Mouse (Mus musculus) forebrain, embryonic 15.5 days (tissue): ENCODE results near the gene Cyp2c40. TPM values are rescaled to one million over a fixed set of nuclear protein-coding genes. Genes with fewer than 3 reads are reported as not detected.
"Not testable (repeated sequence)": the region's sequence is repeated elsewhere in the genome, so short reads cannot be mapped to it uniquely, and the experiment has no call there.

Source experiments
- ATAC-seq: fragments of 200-750 bp; cut with Nextera tagmentation; replicated peaks from 2 replicates; pipeline ENCODE4 v1.8.0; 2017; ENCODE audit warnings: mild to moderate bottlenecking, moderate TSS enrichment, moderate library complexity
- H3K27ac ChIP-seq: fragments of 300-500 bp; sonication (generic); replicated peaks from 2 replicates; pipeline ENCODE4 v1.5.1; 2015; ENCODE audit warnings: mild to moderate bottlenecking, inconsistent platforms
- H3K27me3 ChIP-seq: fragments of 300-500 bp; sonication (generic); 2 replicates; pipeline ENCODE4 v1.6.1; 2015; ENCODE audit warnings: inconsistent platforms
- H3K36me3 ChIP-seq: fragments of 300-500 bp; sonication (generic); 2 replicates; pipeline ENCODE4 v1.6.1; 2015; ENCODE audit warnings: mild to moderate bottlenecking, inconsistent platforms
- H3K4me1 ChIP-seq: fragments of 300-500 bp; sonication (generic); 2 replicates; pipeline ENCODE4 v1.6.1; 2015; ENCODE audit warnings: inconsistent platforms
- H3K4me2 ChIP-seq: fragments of 300-500 bp; sonication (generic); replicated peaks from 2 replicates; pipeline ENCODE4 v1.6.1; 2015; ENCODE audit warnings: mild to moderate bottlenecking, inconsistent platforms
- H3K4me3 ChIP-seq: fragments of 300-500 bp; sonication (generic); 2 replicates; pipeline ENCODE4 v1.5.1; 2015; ENCODE audit warnings: mild to moderate bottlenecking, inconsistent platforms
- H3K9ac ChIP-seq: fragments of 300-500 bp; sonication (generic); replicated peaks from 2 replicates; pipeline ENCODE4 v1.6.1; 2015; ENCODE audit warnings: mild to moderate bottlenecking, inconsistent platforms
- H3K9me3 ChIP-seq: fragments of 300-500 bp; sonication (generic); 2 replicates; pipeline ENCODE4 v1.6.1; 2016; ENCODE audit warnings: inconsistent platforms
- WGBS: fragments of 180-500 bp; shearing (Covaris S2); methylation state at CpG from one replicate; pipeline ENCODE4 v1.1.7; 2015; ENCODE audit warnings: mixed read lengths; 5-methylcytosine and 5-hydroxymethylcytosine counted together
- polyA plus RNA-seq: library from polyadenylated mRNA; unstranded; fragments of >200 nt; fragmentation: Nextera tagmentation; extraction: Ambion mirVana; gene quantifications from 2 replicates; pipeline ENCODE4 v1.2.1, GENCODE M21; 2015

Cyp2c40 gene
- polyA plus RNA-seq: not detected in 2 replicates

- not testable (repeated sequence) for H3K9me3 ChIP-seq, H3K4me3 ChIP-seq, ATAC-seq, H3K9ac ChIP-seq, H3K27me3 ChIP-seq, H3K36me3 ChIP-seq, H3K27ac ChIP-seq, H3K4me1 ChIP-seq, H3K4me2 ChIP-seq
- 94% methylated on average over 3 of the region's 3 CpGs for WGBS
Measured at GRCm38 (mm10) chr19:39812714-39813113, at the start of gene Cyp2c40. Gene Cyp2c40 (minus strand): TSS chr19:39812814.

GRCm38 (mm10) chr19:39820931-39821330 lies 8.3 kb upstream of the Cyp2c40 start:
- H3K36me3 ChIP-seq, H3K27me3 ChIP-seq, H3K4me3 ChIP-seq, ATAC-seq, H3K27ac ChIP-seq, H3K9ac ChIP-seq, H3K4me1 ChIP-seq, H3K9me3 ChIP-seq, H3K4me2 ChIP-seq: not testable (repeated sequence)
- 78% methylated on average over 2 of the region's 2 CpGs for WGBS

GRCm38 (mm10) chr19:39816400-39816799 lies 3.8 kb upstream of the Cyp2c40 start:
- not testable (repeated sequence) for H3K27ac ChIP-seq, H3K9ac ChIP-seq, H3K27me3 ChIP-seq, H3K4me2 ChIP-seq, H3K36me3 ChIP-seq, H3K4me1 ChIP-seq, H3K4me3 ChIP-seq, ATAC-seq, H3K9me3 ChIP-seq
- 89% methylated on average over 1 of the region's 1 CpGs for WGBS

GRCm38 (mm10) chr19:39815991-39816390 lies 3.4 kb upstream of the Cyp2c40 start:
- not testable (repeated sequence) for H3K4me3 ChIP-seq, H3K36me3 ChIP-seq, H3K27me3 ChIP-seq, H3K27ac ChIP-seq, H3K4me2 ChIP-seq, H3K4me1 ChIP-seq, ATAC-seq, H3K9me3 ChIP-seq, H3K9ac ChIP-seq
- WGBS: 40% methylated on average over 4 of the region's 4 CpGs

- H3K4me2 ChIP-seq, H3K36me3 ChIP-seq, H3K27ac ChIP-seq, ATAC-seq, H3K9me3 ChIP-seq, H3K27me3 ChIP-seq, H3K9ac ChIP-seq, H3K4me1 ChIP-seq, H3K4me3 ChIP-seq: not testable (repeated sequence)
- WGBS: 80% methylated on average over 2 of the region's 2 CpGs
Measured at GRCm38 (mm10) chr19:39785458-39785857, 27.2 kb downstream of the Cyp2c40 start.

- no peak overlapping the region for H3K4me2 ChIP-seq
- no peak overlapping the region for H3K4me3 ChIP-seq
- 53% methylated on average over 1 of the region's 1 CpGs for WGBS
- no peaks in the 10 kb centered on the region for H3K4me1 ChIP-seq
- no peaks in the 10 kb centered on the region for H3K9me3 ChIP-seq
- H3K27me3 ChIP-seq: no peaks in the 10 kb centered on the region
- no peak for ATAC-seq
- H3K36me3 ChIP-seq: no peaks in the 10 kb centered on the region
- H3K9ac ChIP-seq: no peak overlapping the region
- H3K27ac ChIP-seq: no peak overlapping the region
Measured at GRCm38 (mm10) chr19:39745357-39745756, 67.3 kb downstream of the Cyp2c40 start.

- H3K4me2 ChIP-seq, H3K36me3 ChIP-seq, H3K9me3 ChIP-seq, H3K4me3 ChIP-seq, H3K27me3 ChIP-seq, H3K4me1 ChIP-seq, H3K9ac ChIP-seq, H3K27ac ChIP-seq, ATAC-seq: not testable (repeated sequence)
- WGBS: 43% methylated on average over 1 of the region's 1 CpGs
Measured at GRCm38 (mm10) chr19:39744361-39744760, 68.3 kb downstream of the Cyp2c40 start.

- Histone ChIP-seq H3K4me2 (no peak within 1 kb of the TSS), H3K27me3 (no peaks in the 10 kb centered on the region), H3K9ac (no peak within 1 kb of the TSS), H3K27ac (no peak within 1 kb of the TSS), H3K4me3 (no peak within 1 kb of the TSS), H3K36me3 (no peaks in the 10 kb centered on the region), H3K4me1 (no peaks in the 10 kb centered on the region), H3K9me3 (no peaks in the 10 kb centered on the region)
- WGBS: 88% methylated on average over 2 of the region's 2 CpGs
- ATAC-seq: no peak
Measured at GRCm38 (mm10) chr19:39740920-39741319, 71.7 kb downstream of the Cyp2c40 start, which contains the start of gene Cyp2c68. Gene Cyp2c68 (minus strand): TSS chr19:39741054.

Other genes starting within 250 kb of the Cyp2c40 start
- gene Cyp2c67, start 163.8 kb downstream of the Cyp2c40 start, polyA plus RNA-seq: not detected in 2 replicates
- gene Cyp2c68, start 71.8 kb downstream of the Cyp2c40 start, polyA plus RNA-seq: not detected in 2 replicates
- not detected in 2 replicates for gene Cyp2c69, start 74.0 kb upstream of the Cyp2c40 start, polyA plus RNA-seq
- not detected in 2 replicates for gene Cyp2c37, start 179.6 kb upstream of the Cyp2c40 start, polyA plus RNA-seq